Mouse (Mus musculus): Measurements from ENCODE around the gene Rnft1.

- TF ChIP-seq CTCF (IDR thresholded peaks at IDR 0.05; ENCODE audit: extremely low read depth, insufficient read length, insufficient replicate concordance, low read depth, low read length) = no peak
- TF ChIP-seq POLR2A (IDR thresholded peaks at IDR 0.05; ENCODE audit: low read depth, low read length) = no peak
Observed at GRCm38 (mm10) chr11:86545556-86545955, 61.1 kb downstream of the Rnft1 start.
